Mouse (Mus musculus) heart, embryonic 11.5 days (tissue): ENCODE results near the gene Zmym6. TPM values are rescaled to one million over a fixed set of nuclear protein-coding genes. Genes with fewer than 3 reads are reported as not detected.

Source experiments
- polyA plus RNA-seq: library from polyadenylated mRNA; unstranded; fragments of >200 nt; fragmentation: Nextera tagmentation; extraction: Ambion mirVana; gene quantifications from 2 replicates; pipeline ENCODE4 v1.2.1, GENCODE M21; 2014

The Zmym6 gene
- polyA plus RNA-seq, 1 experiment from 2014 or later = 15.3 TPM

Other genes with a start within 250 kb of the Zmym6 start
- 16.1 and 17.9 TPM in 2 replicates for gene Zmym4, start 109.2 kb upstream of the Zmym6 start, polyA plus RNA-seq
- 58.6 and 78.9 TPM in 2 replicates for gene Sfpq, start 56.1 kb upstream of the Zmym6 start, polyA plus RNA-seq
- 16.9 and 18.2 TPM in 2 replicates for gene Zmym1, start 16.2 kb upstream of the Zmym6 start, polyA plus RNA-seq
- gene Tmem35b, start 46.3 kb downstream of the Zmym6 start, polyA plus RNA-seq = 13.9 and 14.2 TPM in 2 replicates
- gene Dlgap3, start 91.8 kb downstream of the Zmym6 start, polyA plus RNA-seq = 1.2 and 1.4 TPM in 2 replicates
- gene Smim12, start 166.4 kb downstream of the Zmym6 start, polyA plus RNA-seq = 62.2 and 67.7 TPM in 2 replicates
- gene Gja4, start 236.7 kb downstream of the Zmym6 start, polyA plus RNA-seq = 40.6 and 41.5 TPM in 2 replicates